Mouse (Mus musculus) thymus, postnatal 25 days (tissue): ENCODE results near the gene Mark1.

Experiments used
- DNase-seq: peaks from one replicate; pipeline ENCODE4 v3.0.0; 2022

Gene Mark1

GRCm38 (mm10) chr1:184846973-184847372 lies 152.4 kb downstream of the Mark1 start:
- no peak for DNase-seq
